Mouse (Mus musculus) hindbrain, embryonic 15.5 days (tissue): ENCODE data around the gene Sgca. TPM values are rescaled to one million over a fixed set of nuclear protein-coding genes. Genes with fewer than 3 reads are reported as not detected.

ENCODE experiments used
- ATAC-seq: fragments of 200-750 bp; cut with Nextera tagmentation; 2 replicates; pipeline ENCODE4 v1.8.0; 2017; ENCODE audit warnings: low read depth, moderate number of reproducible peaks, moderate TSS enrichment; ENCODE audit not compliant: low FRiP score
- H3K27ac ChIP-seq: fragments of 300-500 bp; sonication (generic); replicated peaks from 2 replicates; pipeline ENCODE4 v1.5.1; 2015; ENCODE audit warnings: mild to moderate bottlenecking, inconsistent platforms
- H3K27me3 ChIP-seq: fragments of 300-500 bp; sonication (generic); 2 replicates; pipeline ENCODE4 v1.6.1; 2015; ENCODE audit warnings: control low read depth, inconsistent platforms
- H3K36me3 ChIP-seq: fragments of 300-500 bp; sonication (generic); 2 replicates; pipeline ENCODE4 v1.6.1; 2015; ENCODE audit warnings: control low read depth, inconsistent platforms
- H3K4me1 ChIP-seq: fragments of 300-500 bp; sonication (generic); replicated peaks from 2 replicates; pipeline ENCODE4 v1.6.1; 2015; ENCODE audit warnings: control low read depth, inconsistent platforms
- H3K4me2 ChIP-seq: fragments of 300-500 bp; sonication (generic); 2 replicates; pipeline ENCODE4 v1.6.1; 2015; ENCODE audit warnings: moderate library complexity, mild to moderate bottlenecking, inconsistent platforms
- H3K4me3 ChIP-seq: fragments of 300-500 bp; sonication (generic); 2 replicates; pipeline ENCODE4 v1.5.1; 2015; ENCODE audit warnings: mild to moderate bottlenecking, inconsistent platforms
- H3K9ac ChIP-seq: fragments of 300-500 bp; sonication (generic); 2 replicates; pipeline ENCODE4 v1.6.1; 2015; ENCODE audit warnings: inconsistent platforms
- H3K9me3 ChIP-seq: fragments of 300-500 bp; sonication (generic); 2 replicates; pipeline ENCODE4 v1.6.1; 2016; ENCODE audit warnings: control low read depth, inconsistent platforms
- WGBS: fragments of 180-500 bp; shearing (Covaris S2); methylation state at CpG from one replicate; pipeline ENCODE4 v1.1.7; 2015; 5-methylcytosine and 5-hydroxymethylcytosine counted together
- polyA plus RNA-seq: library from polyadenylated mRNA; unstranded; fragments of >200 nt; fragmentation: Nextera tagmentation; extraction: Ambion mirVana; gene quantifications from 2 replicates; pipeline ENCODE4 v1.2.1, GENCODE M21; 2015

Gene Sgca
- polyA plus RNA-seq, 1 experiment from 2014 or later = 0.19 TPM

GRCm38 (mm10) chr11:94916477-94916876, 59.6 kb downstream of the Sgca start:
- WGBS = 32% methylated on average over 4 of the region's 4 CpGs
- H3K27ac ChIP-seq = no peak overlapping the region

DNA sequence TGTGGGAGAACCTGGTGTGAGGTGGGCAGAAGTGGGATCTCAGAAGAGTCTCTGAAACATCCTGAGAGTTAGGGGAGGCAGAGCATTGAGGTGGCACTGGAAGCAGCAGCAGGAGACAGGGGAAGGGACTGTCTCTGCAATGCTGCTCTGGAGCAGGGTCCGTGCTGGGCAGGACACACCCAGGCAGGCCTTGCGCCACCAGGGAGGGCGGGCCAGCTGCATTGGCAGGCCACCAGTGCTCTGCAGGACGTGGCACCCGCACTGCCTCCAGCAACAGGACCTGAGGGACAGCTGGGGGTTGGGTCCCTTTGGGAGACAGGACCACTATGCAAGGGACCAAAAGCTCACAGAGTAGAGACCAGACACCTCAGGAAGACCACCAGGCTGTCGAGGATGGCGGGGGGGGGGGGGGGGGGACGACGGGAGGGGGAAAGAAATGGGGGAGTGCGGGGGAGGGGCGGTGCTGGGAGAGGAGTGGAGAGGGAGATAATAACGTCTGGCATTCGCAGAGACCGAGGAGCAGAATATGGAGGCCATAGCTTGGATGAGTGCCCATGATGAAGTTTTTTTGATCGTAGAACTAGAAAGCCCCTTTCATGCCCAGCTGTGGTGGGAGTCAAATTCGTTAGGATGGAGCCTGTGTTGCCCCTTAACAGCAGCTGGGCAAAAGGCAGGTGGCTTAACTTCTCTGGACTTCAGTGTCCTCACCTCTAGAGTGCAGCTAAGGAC, 60.3 kb downstream of the Sgca start:
- peaks cover 10% of the 10 kb centered on the region; the same call in 1 of the 2 replicates for H3K4me1 ChIP-seq
- H3K27me3 ChIP-seq = no peaks in the 10 kb centered on the region
- no peak overlapping the region for H3K4me3 ChIP-seq
- no peaks in the 10 kb centered on the region for H3K9me3 ChIP-seq
- H3K4me2 ChIP-seq = no peak overlapping the region
- no peak for ATAC-seq
- no peak overlapping the region for H3K27ac ChIP-seq
- no peaks in the 10 kb centered on the region for H3K36me3 ChIP-seq
- 26% methylated on average over 12 of the region's 16 CpGs for WGBS
- no peak overlapping the region for H3K9ac ChIP-seq

More at GRCm38 (mm10) chr11:94916477-94916876, 59.6 kb downstream of the Sgca start:
- no peak overlapping the region for H3K4me3 ChIP-seq
- H3K9ac ChIP-seq = no peak overlapping the region
- no peak overlapping the region for H3K4me2 ChIP-seq
- no peaks in the 10 kb centered on the region for H3K27me3 ChIP-seq
- H3K4me1 ChIP-seq = peaks cover 10% of the 10 kb centered on the region; the same call in 1 of the 2 replicates
- no peaks in the 10 kb centered on the region for H3K9me3 ChIP-seq
- no peaks in the 10 kb centered on the region for H3K36me3 ChIP-seq
- ATAC-seq = no peak

DNA sequence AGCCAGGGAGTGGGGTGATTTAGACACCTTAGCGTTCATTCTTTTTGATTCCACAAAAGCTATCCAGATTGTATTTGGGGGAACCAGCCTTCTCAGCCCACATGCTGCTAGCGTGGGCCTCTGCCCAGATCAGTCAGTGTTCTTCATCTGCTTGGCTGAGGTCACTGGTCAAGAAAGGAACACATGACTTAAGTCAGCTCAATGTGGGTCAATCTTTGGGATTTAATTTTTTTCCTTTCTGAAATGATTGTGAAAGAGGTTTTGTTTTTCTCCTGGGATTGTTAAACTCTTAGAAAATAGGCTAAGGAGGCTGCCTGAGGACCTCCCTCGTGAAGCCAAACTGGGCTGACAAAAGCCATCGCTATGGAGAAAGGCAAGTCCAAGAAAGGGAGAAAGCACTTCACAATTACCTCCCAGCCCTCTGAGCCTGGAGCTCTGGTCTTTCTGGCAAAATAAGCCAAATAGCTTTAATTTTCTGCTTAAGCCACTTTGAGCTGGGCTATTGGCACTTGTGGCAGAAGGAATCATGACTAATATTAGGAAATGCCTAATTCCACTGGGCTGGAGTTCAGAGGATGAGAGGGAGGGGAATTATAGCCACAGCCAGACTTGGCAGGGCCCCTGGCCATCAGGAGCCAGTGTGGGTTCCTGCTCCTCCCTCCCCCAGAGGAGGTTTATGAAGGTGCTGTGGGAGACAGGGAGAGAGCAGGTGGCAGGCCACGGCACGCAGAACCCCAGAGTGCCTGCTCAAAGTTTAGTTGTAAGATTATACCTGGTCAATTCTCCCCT, 62.6 kb downstream of the Sgca start:
- Histone ChIP-seq H3K27me3 (no peaks in the 10 kb centered on the region), H3K36me3 (no peaks in the 10 kb centered on the region), H3K9ac (no peak overlapping the region), H3K4me1 (peaks cover 10% of the 10 kb centered on the region; the same call in 1 of the 2 replicates), H3K27ac (no peak overlapping the region), H3K4me3 (no peak overlapping the region), H3K4me2 (no peak overlapping the region), H3K9me3 (no peaks in the 10 kb centered on the region)
- WGBS = 63% methylated on average over 6 of the region's 6 CpGs
- no peak for ATAC-seq

Other genes with a start within 250 kb of the Sgca start
- gene Cdc34b, start 234.5 kb downstream of the Sgca start, polyA plus RNA-seq = 0.13 TPM in 1 of 2 replicates, not detected in the other
- not detected in 2 replicates for gene Tmem92, start 193.6 kb downstream of the Sgca start, polyA plus RNA-seq
- 120 and 145 TPM in 2 replicates for gene Col1a1, start 40.1 kb downstream of the Sgca start, polyA plus RNA-seq
- not detected in 2 replicates for gene Hils1, start 8.7 kb downstream of the Sgca start, polyA plus RNA-seq
- 20.7 and 21.4 TPM in 2 replicates for gene Ppp1r9b, start 14.7 kb upstream of the Sgca start, polyA plus RNA-seq
- 146 and 176 TPM in 2 replicates for gene Samd14, start 33.6 kb upstream of the Sgca start, polyA plus RNA-seq
- gene Pdk2, start 65.0 kb upstream of the Sgca start, polyA plus RNA-seq = 26.2 and 33.4 TPM in 2 replicates
- gene Itga3, start 100.5 kb upstream of the Sgca start, polyA plus RNA-seq = 17.9 and 19.8 TPM in 2 replicates
- 0.19 and 0.54 TPM in 2 replicates for gene Dlx3, start 143.8 kb upstream of the Sgca start, polyA plus RNA-seq
- gene Dlx4, start 169.9 kb upstream of the Sgca start, polyA plus RNA-seq = not detected in 2 replicates